Mouse (Mus musculus): ENCODE results near the gene Tfrc.

DNA sequence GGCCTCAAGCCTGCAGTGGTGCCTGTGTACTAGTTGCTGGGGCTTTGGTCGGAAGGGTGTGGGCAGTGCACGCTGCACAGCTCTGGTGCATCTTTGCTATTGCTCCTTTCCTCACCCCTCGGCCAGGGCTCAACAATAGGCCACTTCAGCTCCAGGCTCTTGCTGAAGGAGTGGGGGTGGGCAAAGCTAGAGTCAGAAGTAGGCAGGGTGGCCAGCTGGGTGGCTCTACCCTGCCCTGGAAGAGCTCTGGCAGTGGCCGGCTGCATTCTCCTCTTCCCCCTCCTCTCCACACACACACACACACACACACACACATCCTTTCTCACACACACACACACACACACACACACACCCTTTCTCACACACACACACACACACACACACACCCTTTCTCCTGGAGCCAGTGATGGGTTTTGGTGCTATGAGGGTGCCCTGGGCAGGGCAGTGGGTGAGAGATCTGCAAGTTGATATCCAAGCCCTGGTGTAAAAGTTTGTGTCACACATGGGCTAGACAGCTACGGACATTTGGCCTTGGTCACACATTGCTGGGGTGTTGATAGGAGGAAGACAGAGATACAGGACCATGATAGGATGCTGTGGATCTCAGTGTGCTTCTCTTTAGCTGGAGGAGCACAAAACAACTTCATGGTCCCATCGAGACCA, 45.5 kb downstream of the Tfrc start:
- no peak for TF ChIP-seq POLR2A (IDR thresholded peaks at IDR 0.05; ENCODE audit: low read depth, low read length)
- TF ChIP-seq CTCF (conservative IDR thresholded peaks at IDR 0.05; ENCODE audit: insufficient read depth, insufficient read length, low read depth, low read length) = no peak

Data from kidney, adult 2 months (tissue).